Mouse (Mus musculus) inflammation-experienced regulatory T-cells (primary cell): Measurements from ENCODE around the gene Olfr548-ps1. TPM values are rescaled to one million over a fixed set of nuclear protein-coding genes. Genes with fewer than 3 reads are reported as not detected.

Experiments used
- polyA plus RNA-seq, 2 experiments: library from polyadenylated mRNA; unstranded; fragments of 100-300 nt; shearing (Covaris generic); gene quantifications; one replicate each; pipeline ENCODE4 v1.2.1; 2017

Gene Olfr548-ps1
- polyA plus RNA-seq, result not detected

GRCm38 (mm10) chr7:102540596-102540995 lies at the start of gene Olfr548-ps1:
Olfr548-ps1 (plus strand) TSS chr7:102540896.

GRCm38 (mm10) chr7:102499473-102499872 lies 41.2 kb upstream of the Olfr548-ps1 start, which contains the start of gene Olfr545:
Olfr545 (minus strand) TSS chr7:102499573.

GRCm38 (mm10) chr7:102534449-102534848 lies 6.2 kb upstream of the Olfr548-ps1 start, which contains the start of gene Olfr547:
Olfr547 (plus strand) TSS chr7:102534749.

GRCm38 (mm10) chr7:102549570-102549969 lies 8.9 kb downstream of the Olfr548-ps1 start, which contains the start of gene Olfr549:
Olfr549 (plus strand) TSS chr7:102549870.

GRCm38 (mm10) chr7:102564999-102565997 lies 24.6 kb downstream of the Olfr548-ps1 start, which contains the start of gene Trim21:
Trim21 (minus strand) TSS chr7:102565486.

DNA sequence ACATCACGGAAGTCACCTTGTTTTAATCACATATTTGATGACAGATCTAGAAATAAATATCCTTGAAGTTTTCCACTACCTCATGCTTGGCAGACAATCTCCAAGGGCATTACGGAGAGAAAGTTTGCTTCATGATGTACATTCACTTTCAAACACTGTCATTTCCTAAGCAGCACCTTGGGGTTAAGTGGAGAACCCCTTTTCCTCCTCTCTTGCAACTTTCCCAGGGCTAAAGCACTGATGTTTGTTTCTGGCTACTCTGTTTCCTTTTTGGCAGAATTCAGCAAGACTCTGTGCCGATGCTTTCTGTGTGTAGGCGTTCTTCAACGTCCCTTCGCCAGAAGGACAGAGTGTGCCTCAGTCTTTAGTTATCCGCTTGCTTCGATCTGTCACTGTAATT lies 30.4 kb downstream of the Olfr548-ps1 start, which contains the start of gene Olfr550:
Gene Olfr550, plus strand, starts transcription at position 301 of the 400 bp plus-strand sequence.

DNA sequence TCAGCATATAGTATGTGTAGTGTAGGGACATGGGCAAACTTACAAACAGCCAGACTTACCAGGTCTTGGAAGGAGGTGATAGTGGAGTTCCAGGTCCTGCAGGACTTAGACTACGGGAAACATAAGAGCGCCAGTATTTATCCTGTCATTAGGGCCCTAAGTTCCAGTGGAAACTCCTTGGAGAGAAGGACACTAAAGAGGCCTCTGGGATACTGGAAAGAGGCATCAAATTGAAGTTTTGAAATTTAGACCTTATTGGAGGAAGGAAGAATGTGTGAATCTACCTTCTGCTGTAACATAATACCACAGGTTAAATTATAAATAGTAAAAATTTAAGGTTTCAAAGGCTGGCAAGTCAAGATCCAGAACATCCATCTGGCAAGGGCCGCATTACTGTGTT lies 51.1 kb downstream of the Olfr548-ps1 start, which contains the start of gene Olfr551:
Gene Olfr551, minus strand, starts transcription at position 101 of the 400 bp plus-strand sequence.

Other genes with a start within 250 kb of the Olfr548-ps1 start
- gene Rrm1, start 99.2 kb upstream of the Olfr548-ps1 start, polyA plus RNA-seq, result 10 to 100 TPM; 40.4 to 42.0 TPM
- gene Olfr543, start 59.2 kb upstream of the Olfr548-ps1 start, polyA plus RNA-seq, result 1 to 10 TPM in 1 of 2 experiments, not detected in 1; 1.2 TPM
- 1 to 10 TPM in 1 of 2 experiments, under 1 TPM in 1; 0.28 to 2.7 TPM for gene Olfr544, start 52.6 kb upstream of the Olfr548-ps1 start, polyA plus RNA-seq
- under 1 TPM; 0.28 to 0.97 TPM for gene Olfr545, start 41.3 kb upstream of the Olfr548-ps1 start, polyA plus RNA-seq
- not detected for gene Olfr547, start 6.1 kb upstream of the Olfr548-ps1 start, polyA plus RNA-seq
- gene Olfr549, start 9.0 kb downstream of the Olfr548-ps1 start, polyA plus RNA-seq, result under 1 TPM in 1 of 2 experiments, not detected in 1; 0.69 TPM
- 10 to 100 TPM; 96.3 to 99.0 TPM for gene Trim21, start 24.6 kb downstream of the Olfr548-ps1 start, polyA plus RNA-seq
- not detected for gene Olfr550, start 30.5 kb downstream of the Olfr548-ps1 start, polyA plus RNA-seq
- not detected for gene Olfr551, start 51.0 kb downstream of the Olfr548-ps1 start, polyA plus RNA-seq
- not detected for gene Olfr552, start 56.9 kb downstream of the Olfr548-ps1 start, polyA plus RNA-seq
- gene Olfr553, start 77.3 kb downstream of the Olfr548-ps1 start, polyA plus RNA-seq, result not detected
- 1 to 10 TPM in 1 of 2 experiments, under 1 TPM in 1; 0.71 to 1.7 TPM for gene Olfr554, start 97.5 kb downstream of the Olfr548-ps1 start, polyA plus RNA-seq
- not detected for gene Olfr555, start 117.9 kb downstream of the Olfr548-ps1 start, polyA plus RNA-seq
- gene Olfr556, start 124.0 kb downstream of the Olfr548-ps1 start, polyA plus RNA-seq, result under 1 TPM in 1 of 2 experiments, not detected in 1; 0.30 TPM
- gene Trim68, start 146.4 kb downstream of the Olfr548-ps1 start, polyA plus RNA-seq, result 10 to 100 TPM; 12.4 to 17.0 TPM
- gene Olfr557, start 155.0 kb downstream of the Olfr548-ps1 start, polyA plus RNA-seq, result under 1 TPM in 1 of 2 experiments, not detected in 1; 0.24 TPM
- gene Olfr558, start 161.3 kb downstream of the Olfr548-ps1 start, polyA plus RNA-seq, result not detected
- gene Olfr33, start 178.2 kb downstream of the Olfr548-ps1 start, polyA plus RNA-seq, result not detected
- 1 to 10 TPM in 1 of 2 experiments, not detected in 1; 1.5 TPM for gene Olfr559, start 186.6 kb downstream of the Olfr548-ps1 start, polyA plus RNA-seq
- gene Olfr560, start 218.5 kb downstream of the Olfr548-ps1 start, polyA plus RNA-seq, result not detected
- gene Olfr78, start 218.6 kb downstream of the Olfr548-ps1 start, polyA plus RNA-seq, result not detected
- gene Olfr561, start 230.3 kb downstream of the Olfr548-ps1 start, polyA plus RNA-seq, result not detected